Mouse (Mus musculus) ES-E14 (cell line): ENCODE measurements at regions not wholly inside any gene's neighbourhood (a gene's known extent, or its start where the extent isn't known, plus 50 kb on each side); places are given as distances from the start of the nearest gene placed in this dataset.
"Not testable (repeated sequence)": the region's sequence is repeated elsewhere in the genome, so short reads cannot be mapped to it uniquely, and the experiment has no call there.

Experiments
- DNase-seq: peaks from one replicate; pipeline ENCODE4 v3.0.0-alpha.2; 2013; ENCODE audit warnings: low read depth, low spot score
- H3K27ac ChIP-seq: 2 replicates; pipeline ENCODE4 v1.5.1; 2012; ENCODE audit warnings: low read depth, mild to moderate bottlenecking, low read length, moderate library complexity, mixed read lengths; ENCODE audit not compliant: poor library complexity, insufficient read depth, severe bottlenecking
- H3K36me3 ChIP-seq: 2 replicates; pipeline ENCODE4 v1.6.1; 2012; ENCODE audit warnings: mild to moderate bottlenecking, low read length, moderate library complexity, mixed read lengths; ENCODE audit not compliant: control insufficient read depth, poor library complexity, insufficient read depth, severe bottlenecking
- H3K4me1 ChIP-seq, 2 experiments: fragments of 150-350 bp in 1 of 2; sonication (generic) in 1 of 2; 2 replicates each; pipeline ENCODE4 v1.6.1; 2012; ENCODE audit warnings: low read length in 2 of 2, mild to moderate bottlenecking in 1 of 2, mixed read lengths in 1 of 2; ENCODE audit not compliant: control insufficient read depth in 2 of 2, insufficient read depth in 2 of 2, poor library complexity in 1 of 2
- H3K4me3 ChIP-seq, 2 experiments: fragments of 150-350 bp in 1 of 2; sonication (generic) in 1 of 2; 2 replicates each; pipeline ENCODE4 v1.5.1; 2012; ENCODE audit warnings: low read length in 2 of 2, low read depth in 1 of 2, mild to moderate bottlenecking in 1 of 2, mixed read lengths in 1 of 2; ENCODE audit not compliant: insufficient read depth in 1 of 2, poor library complexity in 1 of 2, severe bottlenecking in 1 of 2
- H3K9ac ChIP-seq: 2 replicates; pipeline ENCODE4 v1.6.1; 2012; ENCODE audit warnings: low read depth, mild to moderate bottlenecking, low read length, mixed read lengths; ENCODE audit not compliant: poor library complexity, insufficient read depth, severe bottlenecking
- H3K9me3 ChIP-seq: fragments of 150-350 bp; sonication (generic); 2 replicates; pipeline ENCODE4 v1.6.1; 2012; ENCODE audit warnings: low read depth, mild to moderate bottlenecking, low read length; ENCODE audit not compliant: control insufficient read depth, insufficient read depth
- CHD2 ChIP-seq: IDR thresholded peaks from 2 replicates; pipeline ENCODE4 v1.6.1; 2014; ENCODE audit warnings: mild to moderate bottlenecking, low read depth, low read length, inconsistent platforms
- HCFC1 ChIP-seq: IDR thresholded peaks from 2 replicates; pipeline ENCODE4 v1.6.1; 2012; ENCODE audit warnings: low read length, inconsistent platforms, borderline replicate concordance; ENCODE audit not compliant: insufficient read depth
- MAFK ChIP-seq: IDR thresholded peaks from 2 replicates; pipeline ENCODE4 v1.6.1; 2014; ENCODE audit warnings: mild to moderate bottlenecking, low read depth, low read length, inconsistent platforms; ENCODE audit not compliant: insufficient read depth
- ZC3H11A ChIP-seq: IDR thresholded peaks from 2 replicates; pipeline ENCODE4 v1.6.1; 2012; ENCODE audit warnings: low read depth, mild to moderate bottlenecking, inconsistent platforms, low read length, borderline replicate concordance
- ZNF384 ChIP-seq: IDR thresholded peaks from 2 replicates; pipeline ENCODE4 v1.6.1; 2012; ENCODE audit warnings: low read depth, low read length, inconsistent platforms
- in situ Hi-C, 2 experiments: fragments of 600-800 bp; cut with MboI; formaldehyde crosslinking; loops; one replicate each; pipeline ENCODE4 v1.15.1; 2025; ENCODE audit warnings: low sequenced_read_pairs in 2 of 2, inconsistent platforms in 1 of 2; ENCODE audit not compliant: unreplicated experiment in 2 of 2

- Histone ChIP-seq H3K36me3 (no peaks in the 10 kb centered on the region), H3K4me1 (no peaks in the 10 kb centered on the region), H3K4me3 (no peak overlapping the region), H3K27ac (no peak overlapping the region), H3K9ac (no peak overlapping the region), H3K9me3 (peaks cover 4% of the 10 kb centered on the region; the same call in 1 of the 2 replicates)
- DNase-seq: peak; percentile 41
- TF ChIP-seq MAFK: no peak
- TF ChIP-seq ZNF384: no peak
- TF ChIP-seq CHD2: no peak
- no peak for TF ChIP-seq HCFC1
- no peak for TF ChIP-seq ZC3H11A
- in situ Hi-C loops: no loop called here
Measured at GRCm38 (mm10) chr11:48697191-48697590, 102.9 kb upstream of the Rack1 start.

- TF ChIP-seq ZC3H11A: no peak
- no peak for TF ChIP-seq HCFC1
- no peak for TF ChIP-seq ZNF384
- H3K4me3 ChIP-seq: no peak overlapping the region
- H3K27ac ChIP-seq: no peak overlapping the region
- H3K36me3 ChIP-seq: no peaks in the 10 kb centered on the region
- H3K4me1 ChIP-seq: peaks cover 0 to 7% of the 10 kb centered on the region in 2 experiments; a peak in 2 of 4 replicates
- H3K9me3 ChIP-seq: no peaks in the 10 kb centered on the region
- no peak overlapping the region for H3K9ac ChIP-seq
- in situ Hi-C loops: no loop called here
- DNase-seq: no peak
Measured at GRCm38 (mm10) chr11:48707192-48707591, 92.9 kb upstream of the Rack1 start.

- in situ Hi-C loops: no loop called here
- H3K27ac ChIP-seq: no peak overlapping the region
- no peak overlapping the region for H3K4me3 ChIP-seq
- no peaks in the 10 kb centered on the region for H3K36me3 ChIP-seq
- peaks cover 0 to 7% of the 10 kb centered on the region in 2 experiments; a peak in 2 of 4 replicates for H3K4me1 ChIP-seq
- no peaks in the 10 kb centered on the region for H3K9me3 ChIP-seq
- TF ChIP-seq ZNF384 (no peak), ZC3H11A (no peak), MAFK (no peak), CHD2 (no peak), HCFC1 (no peak)
- DNase-seq: no peak
- no peak overlapping the region for H3K9ac ChIP-seq
Measured at GRCm38 (mm10) chr11:48710972-48711371, 89.2 kb upstream of the Rack1 start.

- H3K9ac ChIP-seq: no peak overlapping the region
- H3K9me3 ChIP-seq: no peaks in the 10 kb centered on the region
- no peaks in the 10 kb centered on the region for H3K36me3 ChIP-seq
- H3K4me1 ChIP-seq: no peaks in the 10 kb centered on the region
- H3K4me3 ChIP-seq: no peak overlapping the region
- TF ChIP-seq ZC3H11A: no peak
- TF ChIP-seq MAFK: peak; percentile 86
- no peak for DNase-seq
- in situ Hi-C loops: no loop called here
- H3K27ac ChIP-seq: no peak overlapping the region
Measured at GRCm38 (mm10) chr11:48724068-48724467, 76.1 kb upstream of the Rack1 start.

- in situ Hi-C loops, H3K9ac ChIP-seq: not testable (repeated sequence)
Measured at GRCm38 (mm10) chr11:48730826-48731225, 69.3 kb upstream of the Rack1 start.

More at GRCm38 (mm10) chr11:48730826-48731225, 69.3 kb upstream of the Rack1 start:
- not testable (repeated sequence) for DNase-seq, H3K9me3 ChIP-seq, H3K36me3 ChIP-seq, H3K4me1 ChIP-seq, H3K27ac ChIP-seq, H3K4me3 ChIP-seq
